Mouse (Mus musculus): ENCODE results near the gene Dpep2nb. TPM values are rescaled to one million over a fixed set of nuclear protein-coding genes. Genes with fewer than 3 reads are reported as not detected.

Gene Dpep2nb
- total RNA-seq, 2 experiments from 2014 or later, result not detected

GRCm38 (mm10) chr8:105966692-105967311 lies 39.0 kb downstream of the Dpep2nb start:
- intact Hi-C loops (cut with DNase I), result no loop called here
- DNase-seq (ENCODE audit: low spot score), result no peak

- intact Hi-C loops (cut with DNase I), result no loop called here
- DNase-seq (ENCODE audit: low spot score), result peak; percentile 78
Measured at GRCm38 (mm10) chr8:105965905-105966341, 39.9 kb downstream of the Dpep2nb start, which contains the start of gene Slc12a4. Slc12a4 (minus strand) TSS chr8:105966097.

DNA sequence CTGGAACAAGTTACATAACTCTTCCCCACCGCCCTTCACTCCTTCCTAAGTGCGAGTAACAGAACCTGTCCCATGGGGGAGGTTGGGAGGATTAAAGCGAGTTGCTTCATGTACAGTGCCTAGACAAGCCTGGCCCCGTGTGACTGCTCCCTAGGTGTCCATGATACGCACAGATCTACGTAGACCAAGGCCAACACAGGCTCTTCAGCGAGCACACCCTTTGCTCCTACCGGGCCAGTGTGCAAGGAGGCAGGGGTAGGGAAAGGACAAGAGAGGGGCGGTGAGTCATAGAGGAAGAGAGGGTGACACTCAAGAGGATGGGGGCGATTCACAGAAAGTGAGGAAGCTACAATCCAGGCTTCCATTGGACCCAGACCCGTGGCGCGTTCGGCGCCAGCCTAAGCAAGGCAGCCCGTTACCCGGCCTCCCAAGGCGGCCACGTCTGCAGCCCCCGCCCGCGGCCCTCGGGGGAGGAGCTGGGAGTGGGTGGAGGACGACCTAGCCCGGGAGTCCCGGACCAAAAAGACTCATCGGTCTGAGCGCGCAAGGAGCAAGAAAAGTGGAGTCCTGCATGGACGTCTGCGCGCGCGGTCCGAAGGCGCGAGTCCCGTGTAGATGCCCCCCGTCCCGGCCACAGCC lies 40.4 kb downstream of the Dpep2nb start:
- intact Hi-C loops (cut with DNase I), result no loop called here
- peak; percentile 53 for DNase-seq (ENCODE audit: low spot score)

- intact Hi-C loops (cut with DNase I), result no loop called here
- DNase-seq (ENCODE audit: low spot score), result no peak
Measured at GRCm38 (mm10) chr8:105964506-105965265, 41.1 kb downstream of the Dpep2nb start.

DNA sequence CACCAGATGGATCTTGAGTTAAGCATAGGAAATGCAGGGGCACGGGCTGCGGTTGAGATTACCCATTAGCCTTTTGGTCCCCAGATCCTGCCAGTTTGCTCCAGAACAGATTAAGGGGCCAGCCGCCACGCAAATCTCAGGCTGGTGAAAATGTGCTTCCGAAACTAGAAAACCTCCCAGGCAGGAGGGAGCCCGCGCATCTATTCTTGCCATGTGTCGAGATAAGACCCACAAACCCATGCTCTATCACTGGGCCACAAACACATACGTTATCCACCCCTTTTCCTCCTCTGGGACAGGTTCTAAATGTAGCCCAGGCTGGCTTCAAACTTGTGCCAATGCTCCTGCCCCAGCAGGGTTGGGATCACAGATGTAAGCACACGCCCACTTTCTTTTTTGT lies 44.2 kb downstream of the Dpep2nb start:
- DNase-seq (ENCODE audit: low spot score), result no peak
- intact Hi-C loops (cut with DNase I), result no loop called here

DNA sequence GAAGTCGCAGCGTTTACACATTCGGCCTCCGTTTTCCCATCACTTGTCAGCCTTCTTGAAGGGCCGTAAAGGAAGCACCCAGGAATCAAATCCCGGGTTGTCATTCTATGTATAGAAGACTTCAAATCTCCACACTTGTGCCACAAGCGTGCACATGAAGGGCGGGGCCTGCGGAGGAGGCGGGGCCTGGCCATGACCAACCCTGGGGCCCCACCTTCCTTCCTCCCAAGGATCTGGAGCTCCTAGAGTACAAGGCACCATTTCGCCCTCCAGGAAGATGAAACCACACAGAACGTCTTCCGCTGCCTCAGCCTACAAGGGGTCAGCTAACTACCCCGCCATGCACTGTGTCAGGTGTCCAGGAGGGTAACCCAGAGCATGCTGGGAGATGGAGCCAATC lies 44.7 kb downstream of the Dpep2nb start:
- intact Hi-C loops (cut with DNase I), result no loop called here
- DNase-seq (ENCODE audit: low spot score), result no peak

DNA sequence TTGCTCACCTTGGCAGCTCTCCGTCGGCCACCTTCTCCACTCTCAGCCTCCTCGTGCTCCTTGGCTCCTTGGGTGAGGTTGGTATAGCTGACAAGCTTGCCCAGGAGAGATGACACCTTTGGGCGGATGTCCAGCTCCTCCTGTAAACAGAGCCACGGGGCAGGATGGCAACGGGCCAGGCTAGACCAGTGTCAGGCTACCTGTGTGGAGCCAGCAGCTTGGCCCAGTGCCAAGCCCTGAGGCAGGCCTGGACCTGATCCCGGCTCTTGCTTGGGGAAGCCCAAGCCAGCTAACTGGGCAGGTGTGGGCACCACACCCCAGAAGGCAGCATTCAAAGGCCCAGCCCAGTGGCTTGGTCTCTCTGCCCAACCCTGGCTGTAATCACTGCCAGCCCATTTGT lies 46.4 kb downstream of the Dpep2nb start:
- DNase-seq (ENCODE audit: low spot score), result no peak
- intact Hi-C loops (cut with DNase I), result no loop called here

- DNase-seq (ENCODE audit: low spot score), result peak; percentile 35
- intact Hi-C loops (cut with DNase I), result loop anchor here (2.0 kb wide), 1 partner anchor 19 kb away; the partner anchor contains the start of gene Psmb10
Measured at GRCm38 (mm10) chr8:105957813-105958212, 48.0 kb downstream of the Dpep2nb start.

- DNase-seq (ENCODE audit: low spot score), result no peak
- intact Hi-C loops (cut with DNase I), result loop anchor here (2.0 kb wide), 1 partner anchor 18 kb away; the partner anchor contains the start of gene Psmb10
Measured at GRCm38 (mm10) chr8:105956556-105956955, 49.2 kb downstream of the Dpep2nb start.

- intact Hi-C loops (cut with DNase I), result no loop called here
- no peak for DNase-seq (ENCODE audit: low spot score)
Measured at GRCm38 (mm10) chr8:105951057-105951659, 54.6 kb downstream of the Dpep2nb start.

DNA sequence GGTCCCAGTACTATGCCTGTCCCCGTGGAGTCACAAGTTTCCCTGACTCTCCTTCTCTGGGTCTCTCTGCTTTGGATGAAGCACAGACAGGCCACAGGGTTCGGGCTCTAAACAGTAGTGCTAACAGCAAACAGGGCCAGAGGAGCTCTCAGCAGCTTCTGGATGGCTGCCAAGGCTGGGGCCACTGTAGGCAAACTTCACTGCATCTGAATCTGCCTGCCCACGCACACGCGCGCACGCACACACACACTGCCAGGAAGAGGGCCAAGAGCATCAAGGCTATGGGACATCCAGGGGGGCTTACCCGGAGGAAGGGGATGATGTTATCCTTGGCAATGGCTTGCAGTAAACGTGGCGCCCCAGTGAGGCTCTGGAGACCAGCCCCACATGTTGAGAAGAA lies 56.4 kb downstream of the Dpep2nb start:
- intact Hi-C loops (cut with DNase I), result no loop called here

More for the DNA sequence above, 56.4 kb downstream of the Dpep2nb start:
- no peak for DNase-seq (ENCODE audit: low spot score)

Small RNA genes within 50 kb of the gene (microRNA-seq; reads per million reads assigned to microRNA genes)
- not detected for gene Mir7074

Other genes starting within 250 kb of the Dpep2nb start
- 1 to 10 TPM; 4.2 to 4.8 TPM for gene Gfod2, start 247.3 kb downstream of the Dpep2nb start, total RNA-seq (2021)
- gene Ranbp10, start 178.6 kb downstream of the Dpep2nb start, total RNA-seq (2021), result 10 to 100 TPM; 19.1 to 19.2 TPM
- not detected for gene Tsnaxip1, start 178.2 kb downstream of the Dpep2nb start, total RNA-seq (2021)
- gene Cenpt, start 152.7 kb downstream of the Dpep2nb start, total RNA-seq (2021), result 1 to 10 TPM; 2.2 to 2.9 TPM
- 10 to 100 TPM; 23.8 to 27.4 TPM for gene Thap11, start 150.8 kb downstream of the Dpep2nb start, total RNA-seq (2021)
- 10 to 100 TPM; 30.7 to 35.0 TPM for gene Nutf2, start 145.4 kb downstream of the Dpep2nb start, total RNA-seq (2021)
- gene Edc4, start 125.1 kb downstream of the Dpep2nb start, total RNA-seq (2021), result 10 to 100 TPM; 23.5 to 23.8 TPM
- under 1 TPM; 0.61 to 0.65 TPM for gene Nrn1l, start 112.4 kb downstream of the Dpep2nb start, total RNA-seq (2021)
- gene Pskh1, start 105.5 kb downstream of the Dpep2nb start, total RNA-seq (2021), result 10 to 100 TPM; 16.0 to 16.6 TPM
- under 1 TPM in 1 of 2 experiments, not detected in 1; 0.31 TPM for gene Ctrl, start 72.1 kb downstream of the Dpep2nb start, total RNA-seq (2021)
- 10 to 100 TPM; 64.8 to 68.3 TPM for gene Psmb10, start 67.5 kb downstream of the Dpep2nb start, total RNA-seq (2021)
- 1 to 10 TPM in 1 of 2 experiments, under 1 TPM in 1; 0.75 to 1.3 TPM for gene Lcat, start 62.6 kb downstream of the Dpep2nb start, total RNA-seq (2021)
- gene Slc12a4, start 39.9 kb downstream of the Dpep2nb start, total RNA-seq (2021), result 10 to 100 TPM; 39.4 to 48.7 TPM
- not detected for gene Dpep3, start 26.5 kb downstream of the Dpep2nb start, total RNA-seq (2021)
- 1 to 10 TPM; 8.8 to 8.9 TPM for gene Dus2, start 14.6 kb downstream of the Dpep2nb start, total RNA-seq (2021)
- 10 to 100 TPM; 10.1 to 10.3 TPM for gene Ddx28, start 5.9 kb upstream of the Dpep2nb start, total RNA-seq (2021)
- gene Nfatc3, start 52.9 kb upstream of the Dpep2nb start, total RNA-seq (2021), result 10 to 100 TPM; 19.3 to 21.7 TPM
- under 1 TPM; 0.53 to 0.60 TPM for gene Esrp2, start 131.0 kb upstream of the Dpep2nb start, total RNA-seq (2021)
- gene Pla2g15, start 144.4 kb upstream of the Dpep2nb start, total RNA-seq (2021), result 1 to 10 TPM; 7.8 to 8.7 TPM
- 10 to 100 TPM; 12.0 to 12.2 TPM for gene Slc7a6, start 162.9 kb upstream of the Dpep2nb start, total RNA-seq (2021)
- 10 to 100 TPM in 1 of 2 experiments, 1 to 10 TPM in 1; 9.6 to 10.9 TPM for gene Slc7a6os, start 205.0 kb upstream of the Dpep2nb start, total RNA-seq (2021)
- 10 to 100 TPM; 23.1 to 25.8 TPM for gene Prmt7, start 205.0 kb upstream of the Dpep2nb start, total RNA-seq (2021)

Measured in heart, postnatal 25 days (tissue).